ENCODE assay signal across 19 mouse cellular contexts in genomic region chr3:101519551-101519950, GRCm38 (mm10).
A peak's percentile ranks its signal among the peaks of the same experiment; 100 is the strongest.
DNase-seq lines count a peak whose midpoint lies in the region; ATAC-seq and TF ChIP-seq lines count a peak whose summit lies in the region.
"Had no signal": no experiment of that assay in that cellular context is flagged by ENCODE, and none has a peak within 500 bp of the region (broad histone marks: within the 10 kb centered on the region; RNA-seq: fewer than 3 reads in every experiment).

No protein-coding gene starts in this region.

- no peak overlapping the region for H3K4me2 ChIP-seq in kidney, embryonic 16.5 days (replicated peaks; ENCODE audit: low read depth, low read length)
- H3K4me2 ChIP-seq in forebrain, embryonic 13.5 days = no peak overlapping the region
- H3K4me2 ChIP-seq: liver, embryonic 11.5 days; lung, embryonic 14.5 days had no signal

- intact Hi-C loops in left cerebral cortex, postnatal 4 days (cut with DNase I) = no loop called here

- H3K27ac ChIP-seq in kidney, embryonic 16.5 days (ENCODE audit: low read length) = peak overlapping the region; percentile 95
- no peak overlapping the region for H3K27ac ChIP-seq in forebrain, embryonic 13.5 days
- H3K27ac ChIP-seq: gastrocnemius, adult 2 months had no signal

- H3K4me1 ChIP-seq in kidney, embryonic 16.5 days (ENCODE audit: insufficient read depth, low read length) = peaks cover 46% of the 10 kb centered on the region
- peaks cover 43% of the 10 kb centered on the region for H3K4me1 ChIP-seq in forebrain, embryonic 13.5 days

- TF ChIP-seq CTCF in C2C12 (IDR thresholded peaks at IDR 0.05; ENCODE audit: control insufficient read depth, insufficient read depth, insufficient read length) = no peak

- H3K36me3 ChIP-seq in kidney, embryonic 16.5 days (ENCODE audit: insufficient read depth, low read length) = no peaks in the 10 kb centered on the region
- H3K36me3 ChIP-seq in C2C12 (ENCODE audit: control insufficient read depth, insufficient read depth) = no peaks in the 10 kb centered on the region
- H3K36me3 ChIP-seq in forebrain, embryonic 13.5 days (ENCODE audit: poor library complexity, severe bottlenecking) = no peaks in the 10 kb centered on the region
- H3K36me3 ChIP-seq: midbrain, embryonic 10.5 days had no signal

- H3K9me3 ChIP-seq in kidney, embryonic 16.5 days (ENCODE audit: low read length) = no peaks in the 10 kb centered on the region
- H3K9me3 ChIP-seq in forebrain, embryonic 13.5 days (replicated peaks) = no peaks in the 10 kb centered on the region
- H3K9me3 ChIP-seq: midbrain, embryonic 10.5 days had no signal

- H3K79me3 ChIP-seq in C2C12 (ENCODE audit: low read depth) = no peaks in the 10 kb centered on the region

- no peak for ATAC-seq in kidney, embryonic 16.5 days (ENCODE audit: low FRiP score, low TSS enrichment)
- peak; percentile 49 for ATAC-seq in megakaryocyte, adult 5-6 weeks (ENCODE audit: poor library complexity, severe bottlenecking)
- no peak for ATAC-seq in forebrain, embryonic 13.5 days
- ATAC-seq: forebrain, postnatal 0 days had no signal

- no peak overlapping the region for H3K9ac ChIP-seq in kidney, embryonic 16.5 days (replicated peaks; ENCODE audit: low read length)
- H3K9ac ChIP-seq in forebrain, embryonic 13.5 days = no peak overlapping the region
- H3K9ac ChIP-seq: forebrain, postnatal 0 days; lung, embryonic 14.5 days had no signal

- H3K27me3 ChIP-seq in kidney, embryonic 16.5 days (ENCODE audit: insufficient read depth, low read length) = no peaks in the 10 kb centered on the region
- H3K27me3 ChIP-seq in C2C12 (ENCODE audit: control insufficient read depth, insufficient read depth, insufficient read length) = no peaks in the 10 kb centered on the region
- no peaks in the 10 kb centered on the region for H3K27me3 ChIP-seq in forebrain, embryonic 13.5 days
- H3K27me3 ChIP-seq: CH12.LX had no signal

- no peak overlapping the region for H3ac ChIP-seq in C2C12 (ENCODE audit: control insufficient read depth, insufficient read length, low read depth)

- WGBS in kidney, embryonic 16.5 days = 86% methylated on average over 5 of the region's 5 CpGs
- WGBS in forebrain, embryonic 13.5 days = 93% methylated on average over 5 of the region's 5 CpGs

- no peak for DNase-seq in kidney, adult 9 months
- DNase-seq in 416B (ENCODE audit: low read depth) = peak; percentile 58
- DNase-seq in adrenal gland, postnatal 36 days = no peak
- no peak for DNase-seq in left cerebral cortex, postnatal 4 days
- DNase-seq: cerebellum, postnatal 25 days; forebrain, postnatal 0 days; gastrocnemius, adult 2 months; heart, adult 18-20 months; layer of hippocampus, adult 9-11 months; right cerebral cortex, postnatal 14 days; thymus, adult 18-20 months had no signal

- no peaks in the 10 kb centered on the region for H3K79me2 ChIP-seq in C2C12 (ENCODE audit: control insufficient read depth, insufficient read depth)

- no peak overlapping the region for H3K4me3 ChIP-seq in kidney, embryonic 16.5 days (ENCODE audit: low read length)
- H3K4me3 ChIP-seq in C2C12 (ENCODE audit: insufficient read depth, poor library complexity, severe bottlenecking) = no peak overlapping the region
- no peak overlapping the region for H3K4me3 ChIP-seq in forebrain, embryonic 13.5 days
- H3K4me3 ChIP-seq: gastrocnemius, adult 2 months; midbrain, embryonic 10.5 days had no signal

TF ChIP-seq in C2C12, 6 proteins besides CTCF, POLR2A, EP300 and RAD21:
- TF ChIP-seq CEBPB (IDR thresholded peaks at IDR 0.05; ENCODE audit: low read depth) = peak; percentile 25
- no peak for TF ChIP-seq MYOD1 (IDR thresholded peaks at IDR 0.05; ENCODE audit: control insufficient read depth, insufficient read length, low read depth)
- TF ChIP-seq FOSL1 (IDR thresholded peaks at IDR 0.05; ENCODE audit: insufficient read depth, low read length, poor library complexity, severe bottlenecking) = no peak
